Mouse (Mus musculus) midbrain, embryonic 15.5 days (tissue): Measurements from ENCODE around the gene Hbs1l. TPM values are rescaled to one million over a fixed set of nuclear protein-coding genes. Genes with fewer than 3 reads are reported as not detected.
A peak's percentile ranks its signal among the peaks of the same experiment; 100 is the strongest.
"Not testable (repeated sequence)": the region's sequence is repeated elsewhere in the genome, so short reads cannot be mapped to it uniquely, and the experiment has no call there.

Experiments used
- ATAC-seq: fragments of 200-750 bp; cut with Nextera tagmentation; replicated peaks from 2 replicates; pipeline ENCODE4 v1.8.0; 2017; ENCODE audit warnings: moderate TSS enrichment
- H3K27ac ChIP-seq: fragments of 300-500 bp; sonication (generic); 2 replicates; pipeline ENCODE4 v1.5.1; 2015; ENCODE audit warnings: mild to moderate bottlenecking, inconsistent platforms
- H3K27me3 ChIP-seq: fragments of 300-500 bp; sonication (generic); replicated peaks from 2 replicates; pipeline ENCODE4 v1.6.1; 2015; ENCODE audit warnings: inconsistent platforms
- H3K36me3 ChIP-seq: fragments of 300-500 bp; sonication (generic); replicated peaks from 2 replicates; pipeline ENCODE4 v1.6.1; 2015; ENCODE audit warnings: inconsistent platforms
- H3K4me1 ChIP-seq: fragments of 300-500 bp; sonication (generic); 2 replicates; pipeline ENCODE4 v1.6.1; 2015; ENCODE audit warnings: inconsistent platforms
- H3K4me2 ChIP-seq: fragments of 300-500 bp; sonication (generic); 2 replicates; pipeline ENCODE4 v1.6.1; 2015; ENCODE audit warnings: inconsistent platforms, mild to moderate bottlenecking, moderate library complexity
- H3K4me3 ChIP-seq: fragments of 300-500 bp; sonication (generic); 2 replicates; pipeline ENCODE4 v1.5.1; 2015; ENCODE audit warnings: mild to moderate bottlenecking, inconsistent platforms
- H3K9ac ChIP-seq: fragments of 300-500 bp; sonication (generic); 2 replicates; pipeline ENCODE4 v1.6.1; 2015; ENCODE audit warnings: mild to moderate bottlenecking, inconsistent platforms
- H3K9me3 ChIP-seq: fragments of 300-500 bp; sonication (generic); 2 replicates; pipeline ENCODE4 v1.6.1; 2016; ENCODE audit warnings: inconsistent platforms
- WGBS: fragments of 180-500 bp; shearing (Covaris S2); methylation state at CpG from one replicate; pipeline ENCODE4 v1.1.7; 2015; ENCODE audit warnings: mixed read lengths; 5-methylcytosine and 5-hydroxymethylcytosine counted together
- polyA plus RNA-seq: library from polyadenylated mRNA; unstranded; fragments of >200 nt; fragmentation: Nextera tagmentation; extraction: Ambion mirVana; gene quantifications from 2 replicates; pipeline ENCODE4 v1.2.1, GENCODE M21; 2015

Gene Hbs1l
- polyA plus RNA-seq, 1 experiment from 2014 or later: 91.5 TPM

DNA sequence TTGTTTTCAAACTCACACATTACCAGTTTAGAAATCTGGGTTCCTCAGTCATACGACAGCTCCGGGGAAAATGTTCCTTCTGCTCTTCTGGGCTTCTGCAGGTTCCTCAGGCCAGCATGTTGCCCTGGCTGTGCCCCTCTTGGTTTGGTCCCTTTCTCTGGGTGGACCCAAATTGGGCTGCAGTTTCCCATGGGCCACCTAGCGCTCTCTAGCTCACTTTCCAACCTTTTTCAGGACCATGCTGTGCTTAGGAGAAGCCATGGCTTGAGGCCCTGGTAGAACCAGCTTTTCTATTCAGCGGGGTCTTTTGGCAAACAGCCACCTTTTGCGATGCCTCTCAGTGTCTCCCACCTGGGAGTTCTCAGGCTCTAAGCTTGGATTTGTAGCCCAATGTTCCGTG, 76.5 kb downstream of the Hbs1l start:
- no peaks in the 10 kb centered on the region for H3K9me3 ChIP-seq
- no peak overlapping the region for H3K27ac ChIP-seq
- H3K27me3 ChIP-seq: no peaks in the 10 kb centered on the region
- H3K4me1 ChIP-seq: no peaks in the 10 kb centered on the region
- H3K4me3 ChIP-seq: no peak overlapping the region
- no peak overlapping the region for H3K9ac ChIP-seq
- H3K4me2 ChIP-seq: no peak overlapping the region
- ATAC-seq: no peak
- WGBS: 91% methylated on average over 6 of the region's 6 CpGs
- peaks cover 13% of the 10 kb centered on the region; the same call in 1 of the 2 replicates for H3K36me3 ChIP-seq

GRCm38 (mm10) chr10:21376682-21377473, 81.1 kb downstream of the Hbs1l start, which contains the start of gene Aldh8a1:
Gene Aldh8a1 (plus strand): TSS chr10:21377291.
- Histone ChIP-seq H3K4me2 (no peak within 1 kb of the TSS), H3K27me3 (peaks cover 3% of the 10 kb centered on the region; the same call in 1 of the 2 replicates), H3K4me3 (no peak within 1 kb of the TSS), H3K27ac (no peak within 1 kb of the TSS), H3K9me3 (no peaks in the 10 kb centered on the region), H3K4me1 (no peaks in the 10 kb centered on the region), H3K9ac (no peak within 1 kb of the TSS), H3K36me3 (no peaks in the 10 kb centered on the region)
- no peak for ATAC-seq
- whole genome bisulfite sequencing: 87% methylated on average over 13 of the region's 13 CpGs

- Histone ChIP-seq H3K4me1 (no peaks in the 10 kb centered on the region), H3K9me3 (no peaks in the 10 kb centered on the region), H3K36me3 (no peaks in the 10 kb centered on the region), H3K4me3 (no peak overlapping the region), H3K9ac (no peak overlapping the region), H3K4me2 (no peak overlapping the region), H3K27ac (no peak overlapping the region), H3K27me3 (peaks cover 3% of the 10 kb centered on the region; the same call in 1 of the 2 replicates)
- WGBS: 74% methylated on average over 9 of the region's 9 CpGs
- ATAC-seq: no peak
These were observed 82.6 kb downstream of the Hbs1l start for GRCm38 (mm10) chr10:21378196-21378944.

DNA sequence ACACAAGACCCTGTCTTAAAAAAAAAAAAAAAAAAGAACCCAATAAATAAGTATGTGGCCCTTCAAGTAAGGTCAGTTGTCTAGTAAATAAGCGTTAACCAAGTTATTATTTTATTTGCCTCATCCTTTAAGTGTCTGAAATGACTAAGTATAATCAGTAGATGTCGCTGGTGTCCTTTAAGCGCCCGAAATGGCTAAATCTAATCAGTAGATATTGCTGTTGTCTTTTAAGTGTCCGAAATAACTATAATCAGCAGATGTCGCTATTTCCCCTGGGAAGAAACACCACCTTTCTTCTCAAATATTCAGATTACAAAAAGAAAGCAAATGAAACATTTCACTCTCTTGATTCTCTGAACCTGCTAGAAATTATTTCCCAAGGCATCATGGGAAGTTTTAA, 87.1 kb downstream of the Hbs1l start:
- H3K4me2 ChIP-seq: no peak overlapping the region
- no peak overlapping the region for H3K27ac ChIP-seq
- no peak overlapping the region for H3K9ac ChIP-seq
- peak; percentile 64 for ATAC-seq
- no peak overlapping the region for H3K4me3 ChIP-seq
- H3K36me3 ChIP-seq: no peaks in the 10 kb centered on the region
- no peaks in the 10 kb centered on the region for H3K9me3 ChIP-seq
- WGBS: 35% methylated on average over 6 of the region's 6 CpGs
- no peaks in the 10 kb centered on the region for H3K4me1 ChIP-seq
- H3K27me3 ChIP-seq: peaks cover 3% of the 10 kb centered on the region; the same call in 1 of the 2 replicates

GRCm38 (mm10) chr10:21385111-21385663, 89.4 kb downstream of the Hbs1l start:
- Histone ChIP-seq H3K9ac (no peak overlapping the region), H3K4me1 (no peaks in the 10 kb centered on the region), H3K36me3 (no peaks in the 10 kb centered on the region), H3K27ac (no peak overlapping the region), H3K4me2 (no peak overlapping the region), H3K27me3 (peaks cover 2% of the 10 kb centered on the region; the same call in 1 of the 2 replicates), H3K4me3 (no peak overlapping the region), H3K9me3 (no peaks in the 10 kb centered on the region)
- WGBS: 77% methylated on average over 3 of the region's 3 CpGs
- no peak for ATAC-seq

DNA sequence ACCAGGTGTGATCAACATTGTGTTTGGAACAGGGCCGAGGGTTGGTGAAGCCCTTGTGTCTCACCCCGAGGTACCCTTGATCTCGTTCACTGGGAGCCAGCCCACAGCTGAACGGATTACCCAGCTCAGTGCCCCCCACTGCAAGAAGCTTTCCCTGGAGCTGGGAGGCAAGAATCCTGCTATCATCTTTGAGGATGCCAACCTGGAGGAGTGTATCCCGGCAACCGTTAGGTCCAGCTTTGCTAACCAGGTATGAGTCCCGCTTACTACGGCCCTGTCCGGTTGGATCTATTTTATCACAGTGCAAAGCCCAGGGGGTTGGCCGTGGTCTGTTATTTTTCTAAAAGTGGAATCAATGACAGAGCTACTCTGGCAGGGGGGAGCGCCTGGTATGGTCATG, 93.3 kb downstream of the Hbs1l start:
- 84% methylated on average over 11 of the region's 11 CpGs for WGBS
- Histone ChIP-seq H3K4me3 (no peak overlapping the region), H3K9ac (no peak overlapping the region), H3K27ac (no peak overlapping the region), H3K4me1 (no peaks in the 10 kb centered on the region), H3K9me3 (no peaks in the 10 kb centered on the region), H3K27me3 (no peaks in the 10 kb centered on the region), H3K4me2 (no peak overlapping the region), H3K36me3 (no peaks in the 10 kb centered on the region)
- ATAC-seq: no peak

- ATAC-seq: no peak
- no peak overlapping the region for H3K4me2 ChIP-seq
- no peak overlapping the region for H3K27ac ChIP-seq
- no peaks in the 10 kb centered on the region for H3K36me3 ChIP-seq
- H3K27me3 ChIP-seq: no peaks in the 10 kb centered on the region
- no peak overlapping the region for H3K9ac ChIP-seq
- H3K9me3 ChIP-seq: no peaks in the 10 kb centered on the region
- WGBS: 80% methylated on average over 4 of the region's 4 CpGs
- H3K4me1 ChIP-seq: no peaks in the 10 kb centered on the region
- no peak overlapping the region for H3K4me3 ChIP-seq
These were observed 94.7 kb downstream of the Hbs1l start for GRCm38 (mm10) chr10:21390440-21390839.

- no peaks in the 10 kb centered on the region for H3K9me3 ChIP-seq
- no peak overlapping the region for H3K27ac ChIP-seq
- no peaks in the 10 kb centered on the region for H3K27me3 ChIP-seq
- H3K9ac ChIP-seq: no peak overlapping the region
- WGBS: 79% methylated on average over 4 of the region's 4 CpGs
- H3K4me1 ChIP-seq: no peaks in the 10 kb centered on the region
- no peak overlapping the region for H3K4me3 ChIP-seq
- H3K4me2 ChIP-seq: no peak overlapping the region
- no peaks in the 10 kb centered on the region for H3K36me3 ChIP-seq
- no peak for ATAC-seq
These were observed 95.5 kb downstream of the Hbs1l start for GRCm38 (mm10) chr10:21391286-21391685.

DNA sequence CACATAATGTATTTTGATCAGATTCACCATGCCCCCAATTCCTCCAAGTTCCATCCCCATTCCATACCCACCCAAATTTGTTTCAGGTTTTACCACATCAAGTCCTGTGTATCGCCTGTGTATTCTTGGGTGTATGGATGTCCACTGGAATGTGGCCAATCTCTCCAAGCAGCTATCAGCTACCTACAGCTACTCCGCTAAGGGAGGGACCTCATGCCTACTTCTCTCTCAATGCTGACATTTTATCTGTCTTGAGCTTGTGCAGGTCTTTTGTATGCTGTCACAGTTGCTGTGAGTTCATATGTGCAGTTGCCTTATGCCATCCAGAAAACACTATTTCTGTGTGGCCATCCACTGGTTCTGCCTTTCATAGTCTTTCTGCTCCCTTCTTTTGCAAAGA, 97.6 kb downstream of the Hbs1l start:
- H3K4me2 ChIP-seq: no peak overlapping the region
- whole genome bisulfite sequencing: 94% methylated on average over 2 of the region's 2 CpGs
- H3K4me1 ChIP-seq: no peaks in the 10 kb centered on the region
- no peak overlapping the region for H3K27ac ChIP-seq
- no peaks in the 10 kb centered on the region for H3K27me3 ChIP-seq
- ATAC-seq: no peak
- no peaks in the 10 kb centered on the region for H3K9me3 ChIP-seq
- H3K36me3 ChIP-seq: no peaks in the 10 kb centered on the region
- no peak overlapping the region for H3K9ac ChIP-seq
- H3K4me3 ChIP-seq: no peak overlapping the region

GRCm38 (mm10) chr10:21395426-21396139, 99.8 kb downstream of the Hbs1l start:
- no peak for ATAC-seq
- 87% methylated on average over 14 of the region's 14 CpGs for WGBS
- Histone ChIP-seq H3K4me2 (no peak overlapping the region), H3K36me3 (no peaks in the 10 kb centered on the region), H3K4me3 (no peak overlapping the region), H3K27ac (no peak overlapping the region), H3K9ac (no peak overlapping the region), H3K4me1 (no peaks in the 10 kb centered on the region), H3K9me3 (no peaks in the 10 kb centered on the region), H3K27me3 (no peaks in the 10 kb centered on the region)

- not testable (repeated sequence) for H3K9ac ChIP-seq, H3K4me3 ChIP-seq, H3K36me3 ChIP-seq, H3K4me2 ChIP-seq, H3K27ac ChIP-seq, H3K4me1 ChIP-seq, H3K27me3 ChIP-seq, ATAC-seq, H3K9me3 ChIP-seq
- WGBS: 74% methylated on average over 6 of the region's 6 CpGs
These were observed 103.2 kb downstream of the Hbs1l start for GRCm38 (mm10) chr10:21398873-21399425.

- H3K27ac ChIP-seq: no peak overlapping the region
- no peak overlapping the region for H3K9ac ChIP-seq
- no peaks in the 10 kb centered on the region for H3K4me1 ChIP-seq
- no peaks in the 10 kb centered on the region for H3K36me3 ChIP-seq
- H3K9me3 ChIP-seq: no peaks in the 10 kb centered on the region
- ATAC-seq: no peak
- no peak overlapping the region for H3K4me2 ChIP-seq
- H3K27me3 ChIP-seq: no peaks in the 10 kb centered on the region
- no peak overlapping the region for H3K4me3 ChIP-seq
- 62% methylated on average over 8 of the region's 8 CpGs for WGBS
These were observed 103.8 kb downstream of the Hbs1l start for GRCm38 (mm10) chr10:21399622-21400021.
